Mouse (Mus musculus): Measurements from ENCODE around the gene Gdf9. TPM values are rescaled to one million over a fixed set of nuclear protein-coding genes. Genes with fewer than 3 reads are reported as not detected.

Gene Gdf9
- polyA plus RNA-seq, 1 experiment: 1.5 TPM

DNA sequence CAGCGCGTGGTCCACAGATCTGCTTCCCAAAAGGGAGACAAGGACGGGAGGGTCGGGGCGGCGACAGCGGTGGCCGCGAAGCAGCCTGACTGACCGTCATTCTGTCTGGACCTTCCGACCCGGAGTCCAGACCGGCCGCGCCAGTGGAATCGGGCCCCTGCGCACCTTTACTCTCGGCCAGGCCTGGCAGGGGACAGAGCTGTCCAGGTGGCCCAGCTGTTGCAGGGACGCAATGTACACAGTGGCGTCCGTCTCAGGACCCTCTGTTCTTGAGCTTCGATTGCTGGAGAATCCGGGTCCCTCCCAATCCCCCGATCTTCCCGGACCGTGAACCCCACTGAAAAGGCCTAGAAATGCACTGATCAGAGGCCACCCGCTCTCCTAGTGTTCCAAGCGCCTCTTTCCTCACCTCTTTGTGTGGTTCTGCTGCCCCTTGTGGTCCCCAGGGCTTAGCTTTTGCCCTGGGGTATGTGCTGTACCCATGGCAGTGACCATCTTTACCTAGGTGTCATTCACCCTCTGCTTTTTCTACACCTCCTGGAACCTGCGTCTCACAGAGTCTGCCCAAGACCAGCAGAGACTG, 26.6 kb downstream of the Gdf9 start:
- TF ChIP-seq CTCF (IDR thresholded peaks at IDR 0.05; ENCODE audit: borderline replicate concordance, control insufficient read depth, extremely low read depth, insufficient read depth, low read length, poor library complexity): no peak
- no peak for TF ChIP-seq POLR2A (IDR thresholded peaks at IDR 0.05; ENCODE audit: control insufficient read depth, extremely low read depth, insufficient read depth, low read length, poor library complexity)
- H3K4me1 ChIP-seq (replicated peaks; ENCODE audit: control insufficient read depth, insufficient read depth, low read length): 0 out of 2 replicates have a peak, but pooled peaks cover 3% of the 10 kb centered on the region
- H3K27me3 ChIP-seq (ENCODE audit: control insufficient read depth, insufficient read depth, low read length): peaks cover 11% of the 10 kb centered on the region
- H3K27ac ChIP-seq (ENCODE audit: control insufficient read depth, insufficient read depth, low read length): no peak overlapping the region
- WGBS: 32% methylated on average over 29 of the region's 29 CpGs
- no peak for DNase-seq
- 0 out of 2 replicates have a peak overlapping the region, but pooled peaks have one; percentile 11 for H3K4me3 ChIP-seq (ENCODE audit: control insufficient read depth, insufficient read depth, low read length)
- H3K36me3 ChIP-seq (ENCODE audit: control insufficient read depth, insufficient read depth, low read length): no peaks in the 10 kb centered on the region

DNA sequence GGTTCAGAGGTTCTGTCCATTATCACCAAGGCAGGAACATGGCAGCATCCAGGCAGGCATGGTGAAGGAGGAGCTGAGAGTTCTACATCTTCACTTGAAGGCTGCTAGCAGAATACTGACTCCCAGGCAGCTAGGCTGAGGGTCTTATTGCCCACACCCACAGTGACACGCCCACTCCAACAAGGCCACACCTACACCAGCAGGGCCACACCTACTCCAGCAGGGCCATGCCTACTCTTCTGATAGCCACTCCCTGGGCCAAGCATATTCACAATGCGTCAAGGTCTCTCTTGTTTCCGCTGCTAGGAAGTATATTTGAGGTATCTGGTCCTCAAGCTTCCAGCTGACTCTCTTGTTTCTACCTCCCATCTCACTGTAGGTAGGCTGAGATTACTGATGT, 28.2 kb downstream of the Gdf9 start:
- Histone ChIP-seq H3K4me3 (ENCODE audit: control insufficient read depth, insufficient read depth, low read length) (no peak overlapping the region), H3K27me3 (ENCODE audit: control insufficient read depth, insufficient read depth, low read length) (peaks cover 20% of the 10 kb centered on the region), H3K4me1 (replicated peaks; ENCODE audit: control insufficient read depth, insufficient read depth, low read length) (0 out of 2 replicates have a peak, but pooled peaks cover 3% of the 10 kb centered on the region), H3K36me3 (ENCODE audit: control insufficient read depth, insufficient read depth, low read length) (no peaks in the 10 kb centered on the region), H3K27ac (ENCODE audit: control insufficient read depth, insufficient read depth, low read length) (no peak overlapping the region)
- no peak for DNase-seq
- WGBS: 93% methylated on average over 3 of the region's 3 CpGs
- TF ChIP-seq POLR2A (IDR thresholded peaks at IDR 0.05; ENCODE audit: control insufficient read depth, extremely low read depth, insufficient read depth, low read length, poor library complexity) (no peak), CTCF (IDR thresholded peaks at IDR 0.05; ENCODE audit: borderline replicate concordance, control insufficient read depth, extremely low read depth, insufficient read depth, low read length, poor library complexity) (no peak)

DNA sequence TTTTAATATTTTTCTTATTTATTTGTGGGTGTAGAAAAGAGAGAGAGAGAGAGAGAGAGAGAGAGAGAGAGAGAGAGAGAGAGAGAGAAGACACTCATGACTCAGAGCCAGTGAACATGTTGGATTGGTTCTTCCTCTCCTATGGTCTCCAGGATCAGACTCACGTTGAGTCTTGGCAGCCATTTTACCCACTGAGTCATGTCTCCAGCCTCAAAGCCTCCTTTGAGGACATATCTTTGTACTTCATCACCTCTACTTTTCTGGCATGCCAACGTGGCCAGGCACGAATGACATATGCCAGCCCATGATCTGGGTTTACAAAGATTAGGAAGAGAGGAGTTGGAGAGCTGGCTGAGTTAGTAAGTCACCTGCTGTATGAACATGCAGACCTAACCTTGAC, 29.4 kb downstream of the Gdf9 start:
- DNase-seq: no peak
- 82% methylated on average over 3 of the region's 3 CpGs for WGBS
- no peaks in the 10 kb centered on the region for H3K36me3 ChIP-seq (ENCODE audit: control insufficient read depth, insufficient read depth, low read length)
- H3K4me3 ChIP-seq (ENCODE audit: control insufficient read depth, insufficient read depth, low read length): no peak overlapping the region
- no peak overlapping the region for H3K27ac ChIP-seq (ENCODE audit: control insufficient read depth, insufficient read depth, low read length)
- TF ChIP-seq CTCF (IDR thresholded peaks at IDR 0.05; ENCODE audit: borderline replicate concordance, control insufficient read depth, extremely low read depth, insufficient read depth, low read length, poor library complexity): no peak
- peaks cover 20% of the 10 kb centered on the region for H3K27me3 ChIP-seq (ENCODE audit: control insufficient read depth, insufficient read depth, low read length)
- 0 out of 2 replicates have a peak, but pooled peaks cover 3% of the 10 kb centered on the region for H3K4me1 ChIP-seq (replicated peaks; ENCODE audit: control insufficient read depth, insufficient read depth, low read length)

DNA sequence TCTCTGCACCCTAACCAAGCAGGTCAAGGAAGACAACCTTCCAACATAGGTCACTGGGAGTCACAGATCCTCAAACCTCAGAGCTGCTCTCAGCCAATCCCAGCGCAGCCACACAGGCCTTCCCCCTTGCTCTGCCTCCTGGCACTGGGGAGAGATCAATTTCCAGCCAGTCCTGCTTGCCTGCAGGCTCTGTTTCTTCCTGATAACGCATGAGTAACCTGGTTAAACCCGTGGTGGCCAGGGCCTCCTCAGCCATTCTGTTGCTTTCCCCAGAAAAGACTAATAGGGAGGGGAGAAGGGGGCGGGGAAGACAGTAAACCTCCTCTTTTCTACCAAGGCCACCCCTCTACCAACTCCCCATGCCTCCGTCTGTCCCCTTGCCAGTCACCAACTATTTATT, 30.9 kb downstream of the Gdf9 start:
- Histone ChIP-seq H3K4me3 (ENCODE audit: control insufficient read depth, insufficient read depth, low read length) (no peak overlapping the region), H3K36me3 (ENCODE audit: control insufficient read depth, insufficient read depth, low read length) (no peaks in the 10 kb centered on the region), H3K27ac (ENCODE audit: control insufficient read depth, insufficient read depth, low read length) (no peak overlapping the region), H3K27me3 (ENCODE audit: control insufficient read depth, insufficient read depth, low read length) (peaks cover 20% of the 10 kb centered on the region), H3K4me1 (replicated peaks; ENCODE audit: control insufficient read depth, insufficient read depth, low read length) (0 out of 2 replicates have a peak, but pooled peaks cover 3% of the 10 kb centered on the region)
- no peak for DNase-seq
- no peak for TF ChIP-seq POLR2A (IDR thresholded peaks at IDR 0.05; ENCODE audit: control insufficient read depth, extremely low read depth, insufficient read depth, low read length, poor library complexity)
- no peak for TF ChIP-seq CTCF (IDR thresholded peaks at IDR 0.05; ENCODE audit: borderline replicate concordance, control insufficient read depth, extremely low read depth, insufficient read depth, low read length, poor library complexity)
- 77% methylated on average over 5 of the region's 5 CpGs for WGBS

DNA sequence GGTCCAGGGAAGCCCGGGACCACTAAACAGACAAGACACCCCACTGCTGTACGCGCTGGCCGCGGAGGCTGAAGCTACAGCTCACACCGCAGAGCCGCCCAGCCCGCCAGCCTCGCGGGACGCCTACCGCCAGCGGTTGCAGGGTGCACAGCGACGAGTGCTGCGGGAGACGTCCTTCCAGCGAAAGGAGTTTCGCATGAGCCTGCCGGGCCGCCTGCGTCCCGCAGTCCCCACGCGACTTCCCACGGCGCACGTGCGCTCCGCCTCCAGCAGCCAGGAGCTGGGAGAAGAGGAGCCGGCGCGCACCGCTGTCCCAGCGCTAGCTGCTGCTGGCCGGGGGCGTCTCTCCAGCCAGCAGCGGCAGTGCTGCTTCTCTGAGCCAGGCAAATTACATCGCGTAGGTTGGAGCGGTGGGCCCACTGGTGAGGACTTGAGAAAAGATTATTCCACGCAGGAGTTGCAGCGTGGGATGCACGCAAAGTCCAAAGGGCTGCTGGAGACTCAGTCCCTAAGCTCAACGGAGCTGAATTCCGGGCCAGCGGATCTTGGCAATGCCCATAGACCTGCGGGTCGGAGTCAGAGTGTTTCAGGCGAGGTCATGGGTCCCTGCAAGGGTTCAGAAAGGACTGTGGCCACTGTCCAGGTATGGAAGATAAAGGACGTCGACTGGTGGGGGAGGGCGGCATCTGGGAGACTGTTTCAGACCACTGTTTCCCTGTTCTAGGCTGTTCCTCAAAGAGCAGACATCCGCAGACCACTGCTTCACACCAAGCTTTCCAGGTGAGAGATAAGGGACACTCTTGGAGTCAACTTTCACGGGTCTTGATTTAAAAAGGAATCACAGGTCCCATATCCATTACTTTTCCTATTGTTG, 33.0 kb downstream of the Gdf9 start:
- Histone ChIP-seq H3K4me1 (replicated peaks; ENCODE audit: control insufficient read depth, insufficient read depth, low read length) (no peaks in the 10 kb centered on the region), H3K27ac (ENCODE audit: control insufficient read depth, insufficient read depth, low read length) (no peak overlapping the region), H3K4me3 (ENCODE audit: control insufficient read depth, insufficient read depth, low read length) (no peak overlapping the region), H3K27me3 (ENCODE audit: control insufficient read depth, insufficient read depth, low read length) (peaks cover 9% of the 10 kb centered on the region; the same call in 1 of the 2 replicates), H3K36me3 (ENCODE audit: control insufficient read depth, insufficient read depth, low read length) (no peaks in the 10 kb centered on the region)
- WGBS: 14% methylated on average over 55 of the region's 55 CpGs
- no peak for TF ChIP-seq POLR2A (IDR thresholded peaks at IDR 0.05; ENCODE audit: control insufficient read depth, extremely low read depth, insufficient read depth, low read length, poor library complexity)
- TF ChIP-seq CTCF (IDR thresholded peaks at IDR 0.05; ENCODE audit: borderline replicate concordance, control insufficient read depth, extremely low read depth, insufficient read depth, low read length, poor library complexity): no peak
- DNase-seq: no peak

DNA sequence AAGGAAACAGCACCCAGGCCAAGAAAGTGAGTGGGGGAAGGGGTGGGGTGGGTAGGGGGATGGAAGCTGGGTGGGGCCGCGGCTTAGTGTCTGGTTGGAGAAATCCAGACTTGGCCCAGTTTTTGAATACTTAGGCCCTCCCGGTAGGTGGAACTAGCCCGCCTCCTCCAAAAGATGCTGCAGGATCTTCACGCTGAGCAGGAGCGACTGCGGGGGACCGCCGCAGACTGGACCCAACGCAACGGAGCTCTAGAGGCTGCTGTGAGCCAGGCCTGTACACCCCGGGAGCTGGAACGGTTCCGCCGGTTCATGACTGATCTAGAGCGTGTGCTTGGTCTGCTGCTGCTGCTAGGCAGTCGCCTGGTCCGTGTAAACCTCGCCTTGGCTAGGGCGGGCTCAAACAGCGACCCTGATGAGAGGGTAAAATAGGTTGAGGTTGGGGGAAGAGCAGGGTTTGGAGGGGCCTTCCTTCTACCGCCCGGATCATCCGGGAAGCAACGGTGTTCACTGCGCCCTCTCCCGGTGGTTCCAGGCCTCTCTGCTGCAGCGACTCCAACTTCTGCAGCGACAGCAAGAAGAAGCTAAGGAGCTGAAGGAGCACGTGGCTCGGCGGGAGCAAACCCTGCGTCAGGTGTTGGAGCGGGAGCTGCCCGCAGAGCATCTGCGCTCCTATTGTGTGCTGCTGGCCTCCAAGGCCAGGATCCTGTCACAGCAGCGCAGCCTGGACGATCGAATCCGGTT, 35.6 kb downstream of the Gdf9 start:
- Histone ChIP-seq H3K27me3 (ENCODE audit: control insufficient read depth, insufficient read depth, low read length) (peaks cover 9% of the 10 kb centered on the region; the same call in 1 of the 2 replicates), H3K36me3 (ENCODE audit: control insufficient read depth, insufficient read depth, low read length) (no peaks in the 10 kb centered on the region), H3K4me3 (ENCODE audit: control insufficient read depth, insufficient read depth, low read length) (no peak overlapping the region), H3K27ac (ENCODE audit: control insufficient read depth, insufficient read depth, low read length) (no peak overlapping the region), H3K4me1 (replicated peaks; ENCODE audit: control insufficient read depth, insufficient read depth, low read length) (no peaks in the 10 kb centered on the region)
- DNase-seq: peak; percentile 54
- WGBS: 29% methylated on average over 40 of the region's 40 CpGs
- no peak; the same call in 1 of the 2 replicates for TF ChIP-seq POLR2A (IDR thresholded peaks at IDR 0.05; ENCODE audit: control insufficient read depth, extremely low read depth, insufficient read depth, low read length, poor library complexity)
- 0 out of 2 replicates have a peak, but pooled peaks have one; percentile 61 for TF ChIP-seq CTCF (IDR thresholded peaks at IDR 0.05; ENCODE audit: borderline replicate concordance, control insufficient read depth, extremely low read depth, insufficient read depth, low read length, poor library complexity)

Measured in thymus, adult 2 months (tissue).